Mouse (Mus musculus) bone marrow macrophage, adult 2 months (primary cell): ENCODE measurements around the gene Smad1. TPM values are rescaled to one million over a fixed set of nuclear protein-coding genes. Genes with fewer than 3 reads are reported as not detected.

Source experiments
- H3K27ac ChIP-seq: 2 replicates; pipeline ENCODE4 v1.5.1; 2012; ENCODE audit warnings: low read depth, low read length; ENCODE audit not compliant: insufficient read depth
- H3K4me1 ChIP-seq: 2 replicates; pipeline ENCODE4 v1.6.1; 2012; ENCODE audit warnings: low read length; ENCODE audit not compliant: control insufficient read depth, insufficient read depth
- H3K4me3 ChIP-seq: 2 replicates; pipeline ENCODE4 v1.5.1; 2012; ENCODE audit warnings: mild to moderate bottlenecking, low read length, moderate library complexity; ENCODE audit not compliant: insufficient read depth
- CTCF ChIP-seq: IDR thresholded peaks from 2 replicates; pipeline ENCODE4 v1.5.1; 2012; ENCODE audit warnings: low read depth, mild to moderate bottlenecking, low read length, moderate library complexity
- POLR2A ChIP-seq: IDR thresholded peaks from 2 replicates; pipeline ENCODE4 v1.6.1; 2012; ENCODE audit warnings: mild to moderate bottlenecking, low read depth, low read length, borderline replicate concordance
- polyA plus RNA-seq: library from polyadenylated mRNA; stranded (reverse); fragments of >200 nt; gene quantifications from 2 replicates; pipeline ENCODE4 v1.2.4, GENCODE M21; 2012; ENCODE audit not compliant: missing spikeins, insufficient read depth, insufficient read length

The Smad1 gene
- polyA plus RNA-seq, 1 experiment, result 25.5 TPM

DNA sequence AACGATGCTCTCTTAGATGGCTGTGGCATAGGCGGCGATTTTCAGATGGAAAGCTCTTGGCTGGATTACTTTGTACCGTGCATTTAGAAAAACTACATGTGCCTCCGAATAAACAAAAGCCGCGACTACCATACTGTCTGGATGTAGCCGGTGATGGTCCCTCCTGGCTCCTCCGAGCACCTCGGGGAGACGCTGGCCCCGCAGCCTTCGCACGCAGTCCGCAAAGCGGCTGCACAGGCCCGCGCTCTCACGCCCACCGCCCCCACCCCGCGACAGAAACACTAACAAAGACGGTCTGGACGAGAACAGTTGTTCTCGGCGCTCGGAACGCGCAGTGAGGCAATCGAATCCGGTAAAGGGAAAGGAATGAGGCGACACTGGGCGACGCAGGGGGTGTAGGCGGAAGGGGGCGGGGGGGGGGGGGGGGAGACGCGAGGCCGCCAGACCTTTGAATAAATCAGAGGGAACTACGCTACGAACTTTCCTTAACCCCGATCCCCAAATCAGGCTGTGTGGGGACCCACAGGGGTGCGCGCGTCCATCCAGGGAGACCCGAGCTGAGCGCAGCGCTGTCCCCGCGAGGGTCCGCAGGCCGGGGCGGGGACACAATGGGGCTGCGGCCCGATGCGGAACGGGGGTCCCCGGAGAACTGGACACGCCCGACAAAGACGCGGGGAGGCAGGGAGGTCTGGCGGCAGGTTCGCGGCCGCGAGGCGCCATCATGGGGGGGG, 902 bp downstream of the Smad1 start:
- TF ChIP-seq POLR2A (no peak), CTCF (no peak)
- Histone ChIP-seq H3K4me1 (peaks cover 4% of the 10 kb centered on the region; the same call in 1 of the 2 replicates), H3K27ac (peak overlapping the region; percentile 39), H3K4me3 (peak overlapping the region; percentile 80)

DNA sequence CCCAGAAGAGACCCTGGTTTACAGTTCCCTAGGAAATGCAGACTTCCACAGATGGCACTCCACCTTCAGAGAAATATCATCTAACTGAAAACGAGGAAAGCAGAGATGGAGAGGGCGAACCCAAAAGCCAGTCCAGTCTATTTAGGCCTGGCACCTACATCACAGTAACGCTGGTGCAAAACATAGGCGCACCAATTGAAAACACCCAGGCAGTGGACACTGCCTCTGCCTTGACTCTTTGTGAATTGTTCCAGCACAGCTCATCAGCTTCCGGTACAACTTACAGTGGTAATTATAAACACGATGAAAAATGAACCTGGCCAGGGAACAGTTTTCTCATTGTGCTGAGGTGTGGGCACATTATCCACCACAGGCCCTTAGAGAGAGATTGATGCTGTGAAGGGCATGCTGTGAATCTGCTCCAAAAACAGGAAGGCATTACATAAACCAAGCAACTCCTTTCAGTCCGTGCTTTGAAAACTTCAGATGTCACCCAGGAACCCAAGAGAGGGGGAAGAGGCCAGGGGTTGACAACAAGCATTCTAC, 1.5 kb downstream of the Smad1 start:
- Histone ChIP-seq H3K4me3 (peak overlapping the region; percentile 80), H3K27ac (no peak overlapping the region; the same call in 1 of the 2 replicates), H3K4me1 (peaks cover 4% of the 10 kb centered on the region)
- TF ChIP-seq CTCF (no peak), POLR2A (no peak)

DNA sequence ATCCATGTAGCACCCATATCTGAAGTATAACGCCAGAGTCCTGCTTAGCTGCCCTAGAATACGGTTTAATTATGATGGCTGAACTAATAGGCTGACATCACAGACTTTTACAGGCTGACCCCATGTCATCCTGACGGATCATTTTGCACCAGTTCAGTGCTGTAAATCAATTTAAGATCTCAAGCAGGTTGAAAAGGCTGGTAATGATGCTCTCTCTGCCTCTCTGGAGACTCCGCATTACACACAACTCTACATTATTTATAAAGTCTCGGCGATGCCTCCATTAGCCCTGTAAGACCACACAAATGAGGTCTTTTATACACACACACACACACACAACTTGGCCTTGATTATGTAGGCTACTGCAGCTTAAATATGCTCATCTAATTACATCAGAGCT, 2.4 kb downstream of the Smad1 start:
- H3K4me3 ChIP-seq, result no peak overlapping the region
- H3K27ac ChIP-seq, result no peak overlapping the region
- peaks cover 6% of the 10 kb centered on the region for H3K4me1 ChIP-seq
- TF ChIP-seq POLR2A, result no peak
- no peak for TF ChIP-seq CTCF

DNA sequence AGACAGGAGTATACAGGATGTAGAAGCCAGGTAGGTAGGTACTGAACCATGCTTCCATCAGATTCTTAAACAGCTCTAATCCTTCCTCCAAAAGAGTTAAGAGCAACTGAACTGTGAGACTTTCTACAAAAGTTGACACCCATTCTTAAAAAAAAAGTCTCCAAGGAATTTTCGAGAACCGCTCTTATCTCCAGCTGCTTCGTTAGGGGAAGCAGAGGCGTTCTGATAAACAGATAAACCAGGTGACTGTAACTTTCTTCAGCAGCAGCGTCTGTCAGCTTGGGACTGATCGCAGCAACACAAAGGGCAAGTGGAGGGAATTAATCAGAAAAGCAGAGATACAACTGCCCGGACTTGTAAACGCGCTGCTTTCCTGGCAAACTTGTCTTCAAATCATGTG, 5.3 kb downstream of the Smad1 start:
- Histone ChIP-seq H3K27ac (no peak overlapping the region), H3K4me1 (peaks cover 6% of the 10 kb centered on the region), H3K4me3 (no peak overlapping the region)
- TF ChIP-seq POLR2A (no peak), CTCF (no peak)

DNA sequence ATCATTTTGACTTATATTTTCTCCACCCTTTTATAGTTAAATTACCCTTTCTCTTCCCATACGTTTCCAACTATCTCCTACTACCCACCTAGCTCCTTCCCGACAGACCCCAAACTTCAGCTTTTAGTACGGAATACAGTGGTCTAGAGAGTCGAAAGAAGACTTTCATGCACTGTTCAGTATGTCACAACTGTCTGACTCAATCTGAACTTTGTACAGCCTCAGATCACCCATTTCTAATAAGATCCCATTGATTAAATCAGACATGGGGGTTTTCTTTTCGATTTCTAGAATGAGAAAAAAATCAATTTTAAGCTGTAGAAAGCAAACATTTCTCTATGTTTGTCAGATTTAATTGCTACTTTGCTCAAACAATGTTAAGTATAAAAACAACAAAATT, 6.1 kb downstream of the Smad1 start:
- Histone ChIP-seq H3K4me1 (peaks cover 6% of the 10 kb centered on the region), H3K27ac (no peak overlapping the region), H3K4me3 (no peak overlapping the region)
- TF ChIP-seq POLR2A (no peak), CTCF (no peak)

DNA sequence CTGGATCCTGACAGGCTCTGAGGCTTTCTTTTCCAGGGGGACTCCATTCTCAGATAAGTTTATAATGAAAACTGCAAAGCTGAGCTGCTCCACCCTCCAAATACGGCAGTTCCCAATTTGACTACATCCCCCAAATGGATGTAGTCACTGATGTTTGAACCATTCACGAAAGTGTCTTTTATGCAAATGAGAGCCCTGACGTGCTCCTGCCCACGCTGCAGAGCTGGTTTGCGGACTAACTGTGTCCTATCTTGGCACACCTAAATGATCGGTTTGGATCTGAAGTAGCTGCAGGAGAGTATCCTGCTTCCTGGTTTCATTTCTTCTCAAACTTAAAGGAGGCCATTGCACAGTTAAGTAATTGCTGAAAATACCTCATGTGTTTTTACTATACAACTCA, 6.7 kb downstream of the Smad1 start:
- Histone ChIP-seq H3K4me3 (peak overlapping the region; percentile 23; the same call in 1 of the 2 replicates), H3K4me1 (peaks cover 4% of the 10 kb centered on the region), H3K27ac (no peak overlapping the region)
- TF ChIP-seq CTCF, result no peak
- TF ChIP-seq POLR2A, result no peak

DNA sequence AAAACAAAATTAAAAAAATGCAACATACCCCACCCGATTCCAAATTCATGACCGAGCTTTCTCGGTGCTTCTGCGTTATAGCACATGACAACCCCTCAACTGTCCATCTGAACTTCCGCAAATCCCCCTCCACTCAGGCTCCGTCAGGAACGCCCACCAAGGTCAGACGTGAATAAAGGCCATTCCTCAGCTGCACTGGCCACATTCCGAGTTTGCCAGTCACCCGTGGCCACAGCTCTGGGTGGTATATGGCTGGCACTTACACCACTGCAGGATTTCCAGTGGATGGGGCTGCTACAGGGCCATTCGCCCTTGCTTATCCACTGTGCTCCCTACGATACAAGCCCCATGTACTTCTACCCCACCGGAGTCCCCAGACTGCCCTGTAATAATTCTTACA, 7.9 kb downstream of the Smad1 start:
- H3K4me1 ChIP-seq, result peaks cover 2% of the 10 kb centered on the region; the same call in 1 of the 2 replicates
- H3K27ac ChIP-seq, result no peak overlapping the region
- H3K4me3 ChIP-seq, result no peak overlapping the region
- TF ChIP-seq CTCF (no peak), POLR2A (no peak)

DNA sequence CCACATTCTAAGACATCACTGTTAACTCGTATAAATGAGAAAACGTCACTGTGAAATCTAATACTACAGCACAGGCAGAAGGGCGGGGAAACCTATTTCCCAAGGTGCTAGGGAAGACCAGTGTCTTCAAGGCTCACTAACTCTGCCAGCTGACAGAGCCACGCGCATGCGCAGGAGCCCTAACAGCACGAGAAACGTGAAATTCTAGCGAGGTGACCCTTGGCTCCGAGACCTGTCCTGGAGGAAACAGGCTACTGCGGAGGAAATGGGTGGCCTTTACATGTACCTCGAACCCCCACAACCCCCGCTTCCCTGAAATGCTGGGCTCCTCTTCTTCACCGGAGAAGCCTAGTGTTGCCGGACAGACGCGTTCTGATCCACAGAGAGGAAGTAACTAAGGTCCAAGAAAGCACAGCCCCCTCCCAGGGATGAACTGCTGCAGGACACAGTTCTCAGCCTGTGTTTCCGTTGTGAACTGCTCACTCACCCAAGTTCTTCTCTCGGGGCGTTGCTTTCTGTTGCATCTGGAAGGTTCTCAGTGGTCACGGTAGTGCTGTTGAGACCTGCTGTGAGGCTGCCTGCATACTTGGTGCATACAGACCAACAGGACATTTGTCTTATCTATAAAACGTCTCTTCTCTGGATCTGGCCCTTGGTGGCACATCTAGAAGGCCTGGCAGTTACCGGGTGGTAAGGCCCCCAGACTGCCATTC, 10.1 kb downstream of the Smad1 start:
- TF ChIP-seq POLR2A (no peak), CTCF (no peak)
- no peak overlapping the region for H3K4me3 ChIP-seq
- H3K27ac ChIP-seq, result no peak overlapping the region
- peaks cover 2% of the 10 kb centered on the region; the same call in 1 of the 2 replicates for H3K4me1 ChIP-seq

DNA sequence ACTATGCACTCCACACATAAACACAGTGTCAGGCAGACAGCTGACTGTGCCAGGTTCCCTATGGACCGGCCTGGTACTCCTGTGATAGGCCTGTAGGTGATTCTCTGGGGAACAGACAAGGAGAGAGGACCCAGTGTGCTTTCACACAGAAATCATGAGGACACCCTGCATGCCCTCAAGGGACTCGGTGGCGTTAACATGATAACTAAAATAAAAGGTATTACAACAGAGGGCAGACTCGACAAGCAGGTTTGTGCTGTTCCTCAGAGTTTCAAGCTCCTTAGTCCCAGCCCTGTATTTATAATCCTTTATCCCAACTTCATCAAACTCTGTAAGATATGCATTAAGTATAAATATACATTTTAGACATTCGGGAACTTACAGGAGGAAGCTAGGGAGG, 12.5 kb downstream of the Smad1 start:
- TF ChIP-seq POLR2A (no peak), CTCF (no peak)
- no peak overlapping the region for H3K27ac ChIP-seq
- no peaks in the 10 kb centered on the region for H3K4me1 ChIP-seq
- H3K4me3 ChIP-seq, result no peak overlapping the region

DNA sequence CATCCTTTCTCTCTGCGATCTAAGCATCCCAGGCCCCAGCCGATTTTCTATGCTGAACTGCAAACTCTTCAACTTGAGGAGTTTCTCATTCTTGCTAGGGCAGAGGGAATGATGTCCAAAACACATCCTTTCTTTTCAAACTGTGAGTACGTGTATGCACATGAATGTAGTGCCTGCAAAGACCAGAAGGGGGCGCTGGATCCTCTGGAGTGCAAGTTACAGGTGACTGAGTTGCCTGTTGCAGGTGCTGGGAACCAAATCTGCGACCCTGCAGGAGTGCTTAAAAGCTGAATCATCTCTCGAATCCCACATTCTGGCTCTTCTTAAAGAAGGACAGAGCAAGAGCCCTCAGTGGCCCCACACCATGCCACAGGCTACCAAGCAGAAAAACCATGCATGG, 13.0 kb downstream of the Smad1 start:
- TF ChIP-seq POLR2A (no peak), CTCF (no peak)
- Histone ChIP-seq H3K4me3 (no peak overlapping the region), H3K27ac (no peak overlapping the region), H3K4me1 (no peaks in the 10 kb centered on the region)
